Mouse (Mus musculus): ENCODE measurements around the gene Shmt1. TPM values are rescaled to one million over a fixed set of nuclear protein-coding genes. Genes with fewer than 3 reads are reported as not detected.
"Not testable (repeated sequence)": the region's sequence is repeated elsewhere in the genome, so short reads cannot be mapped to it uniquely, and the experiment has no call there.

The Shmt1 gene
- 1 to 10 TPM; 8.8 to 9.1 TPM for total RNA-seq (2021)

- intact Hi-C loops (cut with DNase I); DNase-seq: not testable (repeated sequence)
Observed at GRCm38 (mm10) chr11:60811618-60812017, at the start of gene Shmt1. Gene Shmt1 (minus strand): TSS chr11:60811718.

GRCm38 (mm10) chr11:60856587-60856986, 45.1 kb upstream of the Shmt1 start:
- no peak for DNase-seq
- intact Hi-C loops (cut with DNase I), result no loop called here

GRCm38 (mm10) chr11:60845415-60845814, 33.9 kb upstream of the Shmt1 start:
- no peak for DNase-seq
- intact Hi-C loops (cut with DNase I), result no loop called here

GRCm38 (mm10) chr11:60843412-60843811, 31.9 kb upstream of the Shmt1 start:
- no peak for DNase-seq
- intact Hi-C loops (cut with DNase I), result no loop called here

- intact Hi-C loops (cut with DNase I), result no loop called here
- DNase-seq, result no peak
Observed at GRCm38 (mm10) chr11:60841467-60842200, 30.1 kb upstream of the Shmt1 start.

GRCm38 (mm10) chr11:60837644-60838406, 26.3 kb upstream of the Shmt1 start:
- intact Hi-C loops (cut with DNase I), result no loop called here
- DNase-seq, result peak in 1 of 2 experiments; percentile 10

GRCm38 (mm10) chr11:60836897-60837296, 25.4 kb upstream of the Shmt1 start:
- DNase-seq, result no peak
- intact Hi-C loops (cut with DNase I), result no loop called here

- peak; percentile 80 to 86 for DNase-seq
- intact Hi-C loops (cut with DNase I), result loop anchor here (2.0 kb wide), 2 partner anchors 48 to 54 kb away; partner anchors contain the start of genes Smcr8, Tmem11 and Top3a
Observed at GRCm38 (mm10) chr11:60830433-60831052, 19.0 kb upstream of the Shmt1 start, which contains the start of gene Dhrs7b. Gene Dhrs7b (plus strand): TSS chr11:60830631.

GRCm38 (mm10) chr11:60828903-60829302, 17.4 kb upstream of the Shmt1 start:
- DNase-seq, result no peak
- intact Hi-C loops (cut with DNase I), result loop anchor here (2.0 to 5.0 kb wide), 2 partner anchors 130 to 272 kb away; partner anchors contain the start of gene Llgl1

- no peak for DNase-seq
- intact Hi-C loops (cut with DNase I), result loop anchor here (5.0 kb wide), 1 partner anchor 270 kb away; no protein-coding TSS in a partner anchor
Observed at GRCm38 (mm10) chr11:60827241-60827945, 15.9 kb upstream of the Shmt1 start.

GRCm38 (mm10) chr11:60826700-60827099, 15.2 kb upstream of the Shmt1 start:
- DNase-seq, result no peak
- intact Hi-C loops (cut with DNase I), result loop anchor here (5.0 kb wide), 1 partner anchor 269 kb away; no protein-coding TSS in a partner anchor

GRCm38 (mm10) chr11:60825191-60825590, 13.7 kb upstream of the Shmt1 start:
- intact Hi-C loops (cut with DNase I), result loop anchor here (5.0 kb wide), 1 partner anchor 268 kb away; no protein-coding TSS in a partner anchor

GRCm38 (mm10) chr11:60823771-60824170, 12.3 kb upstream of the Shmt1 start:
- no peak for DNase-seq
- intact Hi-C loops (cut with DNase I), result no loop called here

More at GRCm38 (mm10) chr11:60825191-60825590, 13.7 kb upstream of the Shmt1 start:
- no peak for DNase-seq

GRCm38 (mm10) chr11:60816398-60816797, 4.9 kb upstream of the Shmt1 start:
- intact Hi-C loops (cut with DNase I), result no loop called here

GRCm38 (mm10) chr11:60811054-60811460, 461 bp downstream of the Shmt1 start:
- intact Hi-C loops (cut with DNase I), result no loop called here
- DNase-seq, result peak; percentile 89 to 91

More at GRCm38 (mm10) chr11:60816398-60816797, 4.9 kb upstream of the Shmt1 start:
- DNase-seq, result no peak

GRCm38 (mm10) chr11:60810046-60810965, 1.2 kb downstream of the Shmt1 start:
- intact Hi-C loops (cut with DNase I), result no loop called here
- DNase-seq, result no peak

GRCm38 (mm10) chr11:60809546-60809945, 2.0 kb downstream of the Shmt1 start:
- intact Hi-C loops (cut with DNase I), result loop anchor here (2.0 kb wide), 1 partner anchor 29 kb away; no protein-coding TSS in a partner anchor

GRCm38 (mm10) chr11:60808286-60809070, 3.0 kb downstream of the Shmt1 start:
- DNase-seq, result peak; percentile 24 to 38
- intact Hi-C loops (cut with DNase I), result loop anchor here (2.0 kb wide), 1 partner anchor 28 kb away; no protein-coding TSS in a partner anchor

More at GRCm38 (mm10) chr11:60809546-60809945, 2.0 kb downstream of the Shmt1 start:
- DNase-seq, result no peak

All from heart, postnatal 36 days (tissue).